Mouse (Mus musculus) thymus, postnatal 25 days (tissue): ENCODE results near the gene Col25a1.

Experiments used
- DNase-seq: peaks from one replicate; pipeline ENCODE4 v3.0.0; 2022

Col25a1 gene

GRCm38 (mm10) chr3:130595050-130595449 lies 463.7 kb downstream of the Col25a1 start:
- no peak for DNase-seq

DNA sequence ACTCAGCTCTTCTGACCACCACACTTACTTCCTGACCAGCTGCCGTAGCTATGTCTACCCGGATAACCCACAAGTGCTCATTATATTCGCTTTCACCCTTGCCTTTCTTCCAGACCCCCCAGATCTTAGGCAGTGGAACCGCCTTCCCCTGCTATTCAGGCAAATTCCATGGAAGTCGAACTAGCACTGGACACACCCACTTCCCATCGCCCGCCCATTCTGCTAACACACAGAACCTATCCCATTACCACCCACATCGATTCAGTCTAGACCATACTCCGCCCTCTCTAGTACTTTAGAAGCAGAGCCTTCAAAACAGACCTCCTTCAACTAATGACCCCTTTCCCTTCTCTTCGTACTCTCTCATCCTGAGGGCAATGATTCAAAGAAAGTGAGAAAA lies 470.2 kb downstream of the Col25a1 start:
- DNase-seq, result no peak

DNA sequence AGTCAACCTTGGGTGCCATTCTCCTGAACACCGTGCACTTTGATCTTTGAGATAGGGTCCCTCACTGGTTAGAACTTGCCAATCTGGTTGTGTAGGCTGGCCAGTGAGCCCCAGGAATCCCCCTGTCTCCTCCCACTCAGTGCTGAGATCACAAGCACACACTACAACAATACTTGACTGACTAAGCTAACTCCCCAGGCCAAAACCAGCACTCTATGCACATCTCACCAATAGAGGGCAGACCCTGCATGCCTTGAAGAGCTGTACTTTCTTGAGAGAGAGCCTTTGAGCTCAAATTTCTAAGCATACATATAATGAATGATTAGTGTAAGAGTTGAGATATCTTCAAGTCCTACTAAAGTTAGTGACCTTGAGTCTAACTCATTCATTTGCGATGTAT lies 476.6 kb downstream of the Col25a1 start:
- no peak for DNase-seq

GRCm38 (mm10) chr3:130614444-130614843 lies 483.1 kb downstream of the Col25a1 start:
- DNase-seq, result no peak

- DNase-seq, result no peak
Measured at GRCm38 (mm10) chr3:130615625-130616024, 484.3 kb downstream of the Col25a1 start.

- DNase-seq, result no peak
Measured at GRCm38 (mm10) chr3:130617439-130617898, 486.2 kb downstream of the Col25a1 start, which contains the start of gene Etnppl. TSS of gene Etnppl (plus strand) at chr3:130617448.

- no peak for DNase-seq
Measured at GRCm38 (mm10) chr3:130620517-130621146, 489.3 kb downstream of the Col25a1 start.

GRCm38 (mm10) chr3:130628358-130628757 lies 497.1 kb downstream of the Col25a1 start:
- no peak for DNase-seq

GRCm38 (mm10) chr3:130633859-130634258 lies 502.6 kb downstream of the Col25a1 start:
- DNase-seq, result no peak

- DNase-seq, result no peak
Measured at GRCm38 (mm10) chr3:130646110-130646810, 515.0 kb downstream of the Col25a1 start.
